Mouse (Mus musculus) heart, embryonic 16.5 days (tissue): Measurements from ENCODE around the gene Tm9sf1. TPM values are rescaled to one million over a fixed set of nuclear protein-coding genes. Genes with fewer than 3 reads are reported as not detected.

ENCODE experiments used
- ATAC-seq: fragments of 200-750 bp; cut with Nextera tagmentation; replicated peaks from 2 replicates; pipeline ENCODE4 v1.8.0; 2017; ENCODE audit warnings: moderate number of reproducible peaks; ENCODE audit not compliant: insufficient read depth, low FRiP score; ENCODE audit errors: extremely low read depth
- H3K27ac ChIP-seq: fragments of 300-500 bp; sonication (generic); 2 replicates; pipeline ENCODE4 v1.5.1; 2014; ENCODE audit warnings: mild to moderate bottlenecking, low read length, control low read depth, moderate library complexity
- H3K27me3 ChIP-seq: fragments of 300-500 bp; sonication (generic); 2 replicates; pipeline ENCODE4 v1.6.1; 2014; ENCODE audit warnings: low read length, mixed read lengths; ENCODE audit not compliant: control insufficient read depth, insufficient read depth
- H3K36me3 ChIP-seq: fragments of 300-500 bp; sonication (generic); 2 replicates; pipeline ENCODE4 v1.6.1; 2014; ENCODE audit not compliant: control insufficient read depth, insufficient read depth
- H3K4me1 ChIP-seq: fragments of 300-500 bp; sonication (generic); 2 replicates; pipeline ENCODE4 v1.6.1; 2014; ENCODE audit warnings: low read length, mixed read lengths; ENCODE audit not compliant: control insufficient read depth, insufficient read depth
- H3K4me2 ChIP-seq: fragments of 300-500 bp; sonication (generic); 2 replicates; pipeline ENCODE4 v1.6.1; 2014; ENCODE audit warnings: low read depth, mild to moderate bottlenecking, control low read depth, low read length
- H3K4me3 ChIP-seq: fragments of 300-500 bp; sonication (generic); 2 replicates; pipeline ENCODE4 v1.5.1; 2014; ENCODE audit warnings: mild to moderate bottlenecking, control low read depth, low read length
- H3K9ac ChIP-seq: fragments of 300-500 bp; sonication (generic); 2 replicates; pipeline ENCODE4 v1.6.1; 2014; ENCODE audit warnings: low read length, control low read depth
- H3K9me3 ChIP-seq: fragments of 300-500 bp; sonication (generic); replicated peaks from 2 replicates; pipeline ENCODE4 v1.6.1; 2016; ENCODE audit warnings: low read length; ENCODE audit not compliant: control insufficient read depth
- WGBS: fragments of 180-500 bp; shearing (Covaris S2); extraction: QIAGEN DNeasy Blood & Tissue Kit; methylation state at CpG from one replicate; pipeline ENCODE4 v1.1.7; 2014; 5-methylcytosine and 5-hydroxymethylcytosine counted together
- polyA plus RNA-seq: library from polyadenylated mRNA; unstranded; fragments of >200 nt; fragmentation: Nextera tagmentation; extraction: Ambion mirVana; gene quantifications from 2 replicates; pipeline ENCODE4 v1.2.1, GENCODE M21; 2015

Tm9sf1 gene
- polyA plus RNA-seq, 1 experiment from 2014 or later: 99.0 TPM

- Histone ChIP-seq H3K4me1 (peaks cover 23% of the 10 kb centered on the region), H3K27me3 (no peaks in the 10 kb centered on the region), H3K36me3 (peaks cover 47% of the 10 kb centered on the region), H3K27ac (no peak overlapping the region), H3K4me2 (no peak overlapping the region), H3K9ac (no peak overlapping the region), H3K4me3 (no peak overlapping the region), H3K9me3 (no peaks in the 10 kb centered on the region)
- no peak for ATAC-seq
- 96% methylated on average over 14 of the region's 14 CpGs for WGBS
Observed at GRCm38 (mm10) chr14:55640816-55641215, 2.8 kb downstream of the Tm9sf1 start.

- 91% methylated on average over 9 of the region's 9 CpGs for WGBS
- ATAC-seq: no peak
Observed at GRCm38 (mm10) chr14:55637795-55638194, 5.8 kb downstream of the Tm9sf1 start, which contains the start of gene Gm49378. Gm49378 (minus strand) TSS chr14:55637895.

GRCm38 (mm10) chr14:55635523-55636007 lies 8.0 kb downstream of the Tm9sf1 start, which contains the start of gene Ipo4:
Ipo4 (minus strand) TSS chr14:55635957.
- Histone ChIP-seq H3K27ac (peak within 1 kb of the TSS; percentile 69), H3K9ac (peak within 1 kb of the TSS; percentile 84), H3K36me3 (peaks cover 71% of the 10 kb centered on the region), H3K4me2 (peak within 1 kb of the TSS; percentile 89), H3K9me3 (no peaks in the 10 kb centered on the region), H3K4me3 (peak within 1 kb of the TSS; percentile 81), H3K27me3 (no peaks in the 10 kb centered on the region), H3K4me1 (peaks cover 11% of the 10 kb centered on the region)
- peak; percentile 88 for ATAC-seq
- WGBS: under 1% methylated on average over 33 of the region's 33 CpGs

More at GRCm38 (mm10) chr14:55637795-55638194, 5.8 kb downstream of the Tm9sf1 start, which contains the start of gene Gm49378:
- Histone ChIP-seq H3K4me2 (no peak within 1 kb of the TSS), H3K9me3 (no peaks in the 10 kb centered on the region), H3K4me3 (no peak within 1 kb of the TSS), H3K9ac (no peak within 1 kb of the TSS), H3K4me1 (peaks cover 17% of the 10 kb centered on the region), H3K36me3 (peaks cover 58% of the 10 kb centered on the region), H3K27ac (no peak within 1 kb of the TSS), H3K27me3 (no peaks in the 10 kb centered on the region)

- H3K4me2 ChIP-seq: peak overlapping the region; percentile 89
- peak overlapping the region; percentile 81 for H3K4me3 ChIP-seq
- H3K4me1 ChIP-seq: peaks cover 11% of the 10 kb centered on the region
- peak overlapping the region; percentile 69 for H3K27ac ChIP-seq
- WGBS: 3% methylated on average over 23 of the region's 23 CpGs
- no peaks in the 10 kb centered on the region for H3K27me3 ChIP-seq
- H3K36me3 ChIP-seq: peaks cover 71% of the 10 kb centered on the region
- H3K9me3 ChIP-seq: no peaks in the 10 kb centered on the region
- peak; percentile 31 for ATAC-seq
- peak overlapping the region; percentile 84 for H3K9ac ChIP-seq
Observed at GRCm38 (mm10) chr14:55634874-55635522, 8.6 kb downstream of the Tm9sf1 start.

DNA sequence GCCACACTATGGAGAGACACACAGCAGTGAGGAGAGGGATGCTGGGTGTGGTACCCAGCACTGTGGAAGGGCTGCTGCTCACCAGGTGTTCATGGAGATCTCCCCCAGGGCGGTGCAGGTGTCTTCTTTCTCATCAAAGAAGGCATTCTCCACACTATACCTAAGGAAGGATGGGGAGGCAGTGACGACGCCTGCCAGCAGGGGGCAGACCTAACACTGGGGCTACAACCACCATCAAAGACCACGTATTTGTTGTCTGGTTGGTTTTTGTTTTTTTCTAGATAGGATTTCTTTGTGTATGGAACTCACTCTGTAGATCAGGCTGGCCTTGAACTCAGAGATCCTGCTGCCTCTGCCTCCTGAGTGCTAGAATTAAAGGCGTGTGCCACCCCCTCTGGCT lies 14.3 kb downstream of the Tm9sf1 start:
- Histone ChIP-seq H3K27me3 (no peaks in the 10 kb centered on the region), H3K9ac (no peak overlapping the region), H3K4me1 (no peaks in the 10 kb centered on the region), H3K4me3 (no peak overlapping the region), H3K36me3 (peaks cover 84% of the 10 kb centered on the region), H3K4me2 (no peak overlapping the region), H3K9me3 (no peaks in the 10 kb centered on the region), H3K27ac (no peak overlapping the region)
- 54% methylated on average over 5 of the region's 5 CpGs for WGBS
- ATAC-seq: no peak

GRCm38 (mm10) chr14:55628077-55628827 lies 15.4 kb downstream of the Tm9sf1 start:
- H3K4me2 ChIP-seq: no peak overlapping the region
- no peak overlapping the region for H3K27ac ChIP-seq
- 89% methylated on average over 27 of the region's 27 CpGs for WGBS

GRCm38 (mm10) chr14:55618486-55619195 lies 25.0 kb downstream of the Tm9sf1 start:
- Histone ChIP-seq H3K4me1 (peaks cover 10% of the 10 kb centered on the region), H3K36me3 (no peaks in the 10 kb centered on the region), H3K9ac (0 out of 2 replicates have a peak overlapping the region, but pooled peaks have one; percentile 38), H3K4me2 (peak overlapping the region; percentile 61), H3K27me3 (no peaks in the 10 kb centered on the region), H3K27ac (no peak overlapping the region), H3K9me3 (no peaks in the 10 kb centered on the region), H3K4me3 (peak overlapping the region; percentile 33)
- no peak for ATAC-seq
- WGBS: 28% methylated on average over 22 of the region's 22 CpGs

More at GRCm38 (mm10) chr14:55628077-55628827, 15.4 kb downstream of the Tm9sf1 start:
- Histone ChIP-seq H3K4me3 (no peak overlapping the region), H3K9ac (no peak overlapping the region), H3K4me1 (no peaks in the 10 kb centered on the region), H3K9me3 (no peaks in the 10 kb centered on the region), H3K27me3 (no peaks in the 10 kb centered on the region), H3K36me3 (peaks cover 77% of the 10 kb centered on the region)
- no peak for ATAC-seq

- peak; percentile 80 for ATAC-seq
- Histone ChIP-seq H3K4me2 (peak within 1 kb of the TSS; percentile 61), H3K4me3 (peak within 1 kb of the TSS; percentile 33), H3K9ac (peak within 1 kb of the TSS; percentile 38), H3K4me1 (peaks cover 10% of the 10 kb centered on the region), H3K27ac (0 out of 2 replicates have a peak within 1 kb of the TSS, but pooled peaks have one; percentile 16), H3K27me3 (no peaks in the 10 kb centered on the region), H3K9me3 (no peaks in the 10 kb centered on the region), H3K36me3 (no peaks in the 10 kb centered on the region)
- 6% methylated on average over 21 of the region's 21 CpGs for WGBS
Observed at GRCm38 (mm10) chr14:55617822-55618221, 25.8 kb downstream of the Tm9sf1 start, which contains the start of gene Rec8. Rec8 (plus strand) TSS chr14:55618037.
